Comparison of ENCODE assay signal across 8 mouse cellular contexts in genomic region chr2:11496601-11497031, GRCm38 (mm10). TPM values are rescaled to one million over a fixed set of nuclear protein-coding genes. Genes with fewer than 3 reads are reported as not detected.
DNase-seq lines count a peak whose midpoint lies in the region; ATAC-seq and TF ChIP-seq lines count a peak whose summit lies in the region.

No protein-coding gene starts in this region.

- no peaks in the 10 kb centered on the region for H3K9me3 ChIP-seq in forebrain, embryonic 12.5 days

- no peak for TF ChIP-seq POLR2A in cerebellum, adult 2 months (IDR thresholded peaks at IDR 0.05; ENCODE audit: borderline replicate concordance, insufficient read depth, low read length)

- 89% methylated on average over 3 of the region's 3 CpGs for WGBS in cerebellum, adult 2 months
- WGBS in forebrain, embryonic 12.5 days: 90% methylated on average over 3 of the region's 3 CpGs

- no peak for TF ChIP-seq CTCF in cerebellum, adult 2 months (IDR thresholded peaks at IDR 0.05; ENCODE audit: borderline replicate concordance, insufficient read depth, low read depth, low read length)

- H3K4me1 ChIP-seq in cerebellum, adult 2 months (ENCODE audit: control insufficient read depth, insufficient read depth, low read length): peaks cover 9% of the 10 kb centered on the region
- peaks cover 24% of the 10 kb centered on the region for H3K4me1 ChIP-seq in forebrain, embryonic 12.5 days

- peaks cover 5% of the 10 kb centered on the region for H3K36me3 ChIP-seq in splenic B cell, adult 2 months (ENCODE audit: control insufficient read depth, insufficient read depth, low read length, poor library complexity, severe bottlenecking)
- H3K36me3 ChIP-seq in forebrain, embryonic 12.5 days (replicated peaks): peaks cover 34% of the 10 kb centered on the region

- peak; percentile 20 for DNase-seq in ovary, adult 18-20 months (ENCODE audit: low spot score)
- no peak for DNase-seq in ovary, postnatal 10 days (ENCODE audit: low spot score)
- DNase-seq in heart, adult 9 months (ENCODE audit: low spot score in 2 of 2): peak; percentile 48 to 51
- peak; percentile 45 for DNase-seq in left cerebral cortex, postnatal 4 days
- peak; percentile 22 for DNase-seq in splenic B cell, adult 2 months (ENCODE audit: low read depth, low spot score)
- no peak for DNase-seq in embryo, embryonic 10 days (ENCODE audit: low spot score)
- no peak for DNase-seq in cerebellum, adult 2 months

- intact Hi-C loops in left cerebral cortex, postnatal 4 days (cut with DNase I): no loop called here

- H3K27me3 ChIP-seq in splenic B cell, adult 2 months (ENCODE audit: control insufficient read depth, insufficient read depth, low read length, poor library complexity, severe bottlenecking): no peaks in the 10 kb centered on the region
- no peaks in the 10 kb centered on the region for H3K27me3 ChIP-seq in cerebellum, adult 2 months (ENCODE audit: control insufficient read depth, insufficient read depth, low read length)
- H3K27me3 ChIP-seq in forebrain, embryonic 12.5 days: no peaks in the 10 kb centered on the region

- no peak overlapping the region for H3K9ac ChIP-seq in forebrain, embryonic 12.5 days

- ATAC-seq in forebrain, embryonic 12.5 days (ENCODE audit: low FRiP score): no peak

- H3K4me2 ChIP-seq in forebrain, embryonic 12.5 days: no peak overlapping the region

- no peak overlapping the region for H3K27ac ChIP-seq in cerebellum, adult 2 months (ENCODE audit: insufficient read depth, low read length)
- H3K27ac ChIP-seq in forebrain, embryonic 12.5 days: no peak overlapping the region

- H3K4me3 ChIP-seq in cerebellum, adult 2 months (replicated peaks; ENCODE audit: insufficient read depth, low read depth, low read length): no peak overlapping the region
- H3K4me3 ChIP-seq in forebrain, embryonic 12.5 days (replicated peaks): no peak overlapping the region

RNA-seq across cellular contexts. Expression of gene Pfkfb3, which starts 57.3 kb away (rescaled TPM):
- 10 to 100 TPM; 55.3 to 57.4 TPM for total RNA-seq in left cerebral cortex, postnatal 4 days (2021)
- polyA plus RNA-seq in cerebellum, adult 2 months (2012; rRNA removed): 33.8 and 38.2 TPM in 2 replicates
- polyA plus RNA-seq in forebrain, embryonic 12.5 days (2016; fragmentation: Nextera tagmentation; extraction: Ambion mirVana): 19.6 and 20.8 TPM in 2 replicates

Comparison
In these comparisons a context has a peak if more than half of its experiments do, and no peak if none do; other contexts are left out.
1. DNase-seq: peak in ovary, adult 18-20 months (single experiment), heart, adult 9 months (2 of 2), left cerebral cortex, postnatal 4 days (single experiment) and splenic B cell, adult 2 months (single experiment); none in ovary, postnatal 10 days (single experiment), embryo, embryonic 10 days (single experiment) and cerebellum, adult 2 months (0 of 2).